Mouse (Mus musculus): ENCODE results near the gene Gm20388. TPM values are rescaled to one million over a fixed set of nuclear protein-coding genes. Genes with fewer than 3 reads are reported as not detected.

Gm20388 gene
- total RNA-seq, 1 experiment from 2014 or later: 3.6 TPM

DNA sequence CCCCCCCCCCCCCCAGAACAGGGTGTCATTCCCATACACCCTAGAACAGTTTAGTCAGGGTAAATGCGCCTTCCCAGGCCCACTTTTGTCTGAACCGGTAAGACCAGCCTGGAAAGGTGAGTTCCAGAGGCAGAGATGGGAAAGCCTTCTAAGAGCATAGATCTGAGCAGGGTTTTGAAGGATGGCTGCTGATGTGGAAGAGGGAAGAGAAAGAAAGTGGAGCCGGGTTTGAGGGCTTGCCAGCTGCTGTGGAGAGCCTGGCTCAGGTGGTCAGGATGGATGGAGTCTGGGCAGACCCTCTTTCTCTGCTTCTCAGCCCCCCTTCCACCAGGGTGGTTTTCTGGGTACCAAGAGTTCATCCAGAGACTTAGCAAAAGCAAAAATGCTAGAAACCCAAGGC, 622.7 kb downstream of the Gm20388 start:
- DNase-seq: no peak

DNA sequence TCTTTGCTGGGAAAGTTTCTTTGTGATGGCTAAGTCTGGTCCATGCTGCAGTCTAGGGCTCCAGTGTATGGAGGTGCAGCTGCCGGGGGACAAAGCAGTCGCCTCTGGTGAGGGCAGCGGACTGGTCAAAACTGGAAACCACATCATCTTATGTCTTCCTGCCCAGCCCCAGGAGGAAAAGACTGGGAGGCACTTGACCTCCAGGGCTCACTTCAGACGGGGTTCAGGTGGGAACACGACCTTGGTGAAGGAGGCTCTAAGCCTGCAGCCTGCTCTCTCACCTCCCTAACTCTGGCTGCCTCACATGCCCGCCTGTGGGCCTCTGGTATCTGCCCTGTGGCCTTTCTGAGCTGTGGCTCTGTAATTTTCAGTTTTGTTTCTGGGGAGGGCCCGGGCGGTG, 623.4 kb downstream of the Gm20388 start:
- DNase-seq: no peak

DNA sequence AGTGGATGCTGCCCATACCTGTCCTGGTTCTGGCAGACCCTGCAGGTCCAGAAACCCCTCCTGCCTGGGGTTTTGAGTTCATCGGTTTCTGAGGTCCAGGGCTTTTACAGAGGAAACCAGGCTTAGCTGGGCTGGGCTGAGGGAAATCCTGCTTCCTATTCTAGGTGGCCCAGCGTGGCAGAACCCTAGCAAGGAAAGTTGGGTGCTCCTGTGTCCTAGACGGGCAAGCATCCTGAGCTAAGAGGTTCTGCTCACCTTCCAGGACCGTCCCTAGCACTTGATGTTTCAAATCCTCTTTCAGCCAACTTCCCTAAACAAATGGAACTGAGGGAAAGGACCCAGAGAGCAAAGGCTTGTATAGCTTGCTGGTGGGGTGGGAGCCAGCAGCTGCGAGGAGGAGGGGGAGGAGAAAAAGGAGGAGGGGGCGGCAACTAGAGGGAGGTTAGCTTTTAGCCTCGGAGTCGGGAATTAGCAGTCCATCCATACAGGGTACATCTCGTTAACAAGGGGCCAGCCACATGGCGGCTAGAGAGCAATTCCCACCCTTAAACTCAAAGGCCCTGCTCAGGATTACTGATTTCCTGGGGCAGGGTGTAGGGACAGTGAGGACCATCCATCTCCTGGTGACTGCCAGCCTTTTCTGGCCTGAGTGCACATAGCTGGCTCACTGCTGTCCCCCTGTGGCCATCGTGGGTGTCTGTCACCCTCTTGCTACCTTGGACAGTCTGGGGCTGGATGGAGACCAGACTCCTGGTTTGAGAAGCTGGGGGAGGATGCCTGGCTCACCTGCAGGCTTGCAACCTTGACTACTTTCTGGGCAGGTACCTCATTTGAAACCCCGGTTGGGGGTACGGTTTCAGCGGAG, 624.1 kb downstream of the Gm20388 start:
- DNase-seq: peak; percentile 85

DNA sequence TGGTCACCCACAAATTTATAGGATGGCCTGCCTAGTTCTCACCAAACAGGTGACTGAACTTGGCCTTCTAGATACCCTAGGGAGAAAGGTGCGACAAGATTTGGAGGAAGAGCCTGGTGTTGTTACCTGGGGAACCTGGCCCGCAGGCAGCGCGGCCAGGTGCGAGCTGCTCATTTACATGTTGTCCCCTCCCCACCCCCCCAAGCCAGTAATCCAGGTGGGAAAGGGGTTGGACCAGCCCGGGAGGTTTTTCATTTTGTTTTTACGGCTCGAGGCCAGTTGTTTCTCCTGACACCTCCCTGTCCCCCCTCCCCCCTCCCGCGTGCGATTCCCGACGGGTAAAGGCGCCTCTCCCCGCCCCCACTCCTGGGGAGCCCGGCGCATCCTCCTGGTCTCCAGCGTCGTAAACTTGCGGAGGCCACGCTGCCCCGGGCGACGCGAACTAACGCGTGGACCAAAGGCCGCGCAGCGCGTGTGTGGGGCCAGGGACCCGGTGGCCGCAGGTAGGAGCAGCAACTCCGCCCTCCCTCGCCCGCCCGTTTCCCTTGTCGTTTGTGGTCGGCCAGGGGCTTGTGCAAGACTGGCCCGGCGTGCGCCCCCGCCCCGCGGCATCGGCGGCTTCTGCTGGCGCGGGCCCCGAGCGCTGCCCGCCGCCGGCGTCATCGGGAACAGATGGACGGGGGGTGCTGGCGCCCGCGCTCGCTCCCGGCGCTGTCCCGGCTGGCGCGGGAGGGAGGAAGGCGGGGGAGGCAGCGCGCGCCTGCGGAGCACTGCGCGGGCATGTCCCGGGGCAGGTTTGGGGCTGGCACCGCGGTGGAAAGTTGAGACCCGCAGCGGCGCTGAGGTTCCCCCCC, 625.0 kb downstream of the Gm20388 start:
- peak; percentile 71 for DNase-seq

DNA sequence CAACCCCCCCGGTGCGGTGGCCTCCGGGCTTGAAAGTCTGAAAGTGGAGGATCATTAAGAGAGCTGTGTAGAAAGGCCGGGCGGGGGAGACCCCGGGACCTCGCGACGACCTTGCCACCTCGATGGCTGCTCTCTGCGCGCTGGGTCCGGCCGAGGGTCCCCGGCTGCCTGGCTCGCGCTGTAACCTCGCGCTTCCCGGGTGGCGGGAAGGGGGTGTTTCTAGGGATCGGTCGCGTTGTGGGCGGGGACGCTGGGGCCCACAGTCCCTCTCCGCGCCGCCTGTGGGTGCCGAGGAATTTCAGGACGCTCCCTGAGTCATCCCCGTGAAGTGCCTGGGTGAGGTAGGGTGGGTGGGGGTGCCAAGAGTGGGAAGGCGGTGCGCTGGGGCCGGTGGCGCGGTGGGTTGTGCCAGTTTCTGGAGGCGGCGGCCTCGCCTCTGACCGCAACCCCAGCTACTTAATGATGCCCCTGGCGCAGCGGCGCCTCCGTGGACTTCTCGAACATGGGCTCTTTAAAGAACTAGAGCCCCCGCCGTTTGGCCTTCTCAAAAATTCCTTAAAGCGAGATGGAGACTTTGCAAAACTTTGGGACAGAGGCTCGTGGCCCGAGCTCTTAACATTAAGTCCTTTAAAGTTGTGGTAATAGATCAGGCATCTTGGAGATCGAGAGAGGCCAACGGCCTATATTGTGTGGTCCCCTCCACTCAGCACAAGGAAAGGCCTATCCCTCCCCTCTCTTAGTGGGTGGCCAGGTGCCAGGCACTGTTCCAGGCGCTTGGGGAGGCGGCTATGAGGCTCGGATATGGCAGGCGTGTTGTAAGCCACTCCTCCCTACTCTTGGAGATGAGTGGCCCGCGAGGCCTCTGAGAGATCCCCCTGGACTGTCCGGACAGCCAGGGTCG, 625.9 kb downstream of the Gm20388 start:
- peak; percentile 43 for DNase-seq

DNA sequence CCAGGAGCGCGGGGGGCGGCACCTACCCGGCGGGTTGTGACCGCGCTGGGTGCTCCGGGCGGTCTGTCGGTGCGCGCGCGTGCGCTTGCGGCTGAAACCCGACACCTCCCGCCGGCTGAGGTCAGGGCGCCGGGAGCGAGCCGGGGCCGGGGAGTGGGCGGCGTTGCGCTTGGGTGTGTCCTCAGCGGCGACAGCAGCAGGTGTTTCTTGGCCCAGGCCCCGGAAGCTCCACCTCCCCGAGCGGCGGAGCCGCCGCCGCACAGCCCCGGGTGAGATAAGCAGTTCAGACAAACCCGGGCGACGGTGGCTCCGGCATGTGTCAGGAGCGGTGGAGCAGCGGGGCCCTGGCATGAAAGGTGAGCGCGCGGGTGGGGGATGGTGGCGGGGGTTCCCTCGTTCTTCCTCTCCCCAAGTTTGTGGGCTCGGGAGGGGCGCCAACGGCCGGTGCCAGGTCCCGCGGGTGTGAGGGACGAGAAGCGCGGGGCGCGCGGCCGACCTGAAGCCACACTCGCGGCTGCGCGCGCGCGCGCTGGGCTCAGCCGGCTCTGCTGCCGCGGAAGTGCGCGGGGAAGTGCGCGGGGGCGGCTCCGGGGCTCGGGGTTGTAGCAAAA, 626.7 kb downstream of the Gm20388 start:
- DNase-seq: peak; percentile 78

DNA sequence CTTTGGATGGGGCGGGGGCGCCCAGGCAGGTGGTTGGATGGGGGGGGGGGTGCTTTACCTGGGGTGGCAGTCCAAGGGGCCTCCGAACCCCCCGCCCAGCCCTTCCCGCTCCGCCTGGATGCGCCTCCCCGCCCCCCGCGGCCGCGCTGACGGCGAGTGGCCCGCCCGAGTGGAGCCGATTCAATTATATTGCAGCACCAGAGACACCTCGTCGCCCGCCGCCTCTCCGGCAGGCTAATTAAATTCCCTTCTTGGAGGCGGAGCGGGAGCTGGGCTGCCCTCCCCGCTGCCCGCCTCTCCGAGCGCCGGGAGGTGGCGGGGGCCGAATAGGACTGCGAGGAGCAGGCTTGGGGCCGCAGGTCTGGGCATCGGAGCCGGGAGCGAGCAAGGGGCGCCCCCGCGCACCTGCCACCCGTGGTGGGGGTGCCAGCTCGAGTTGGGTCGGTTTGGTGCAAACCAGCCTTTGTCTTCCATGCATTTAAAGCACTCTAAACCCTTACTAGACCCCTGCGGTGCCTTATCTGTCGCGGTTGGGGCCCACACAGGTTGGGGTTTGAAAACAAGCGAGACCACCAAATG, 627.3 kb downstream of the Gm20388 start:
- peak; percentile 62 for DNase-seq

DNA sequence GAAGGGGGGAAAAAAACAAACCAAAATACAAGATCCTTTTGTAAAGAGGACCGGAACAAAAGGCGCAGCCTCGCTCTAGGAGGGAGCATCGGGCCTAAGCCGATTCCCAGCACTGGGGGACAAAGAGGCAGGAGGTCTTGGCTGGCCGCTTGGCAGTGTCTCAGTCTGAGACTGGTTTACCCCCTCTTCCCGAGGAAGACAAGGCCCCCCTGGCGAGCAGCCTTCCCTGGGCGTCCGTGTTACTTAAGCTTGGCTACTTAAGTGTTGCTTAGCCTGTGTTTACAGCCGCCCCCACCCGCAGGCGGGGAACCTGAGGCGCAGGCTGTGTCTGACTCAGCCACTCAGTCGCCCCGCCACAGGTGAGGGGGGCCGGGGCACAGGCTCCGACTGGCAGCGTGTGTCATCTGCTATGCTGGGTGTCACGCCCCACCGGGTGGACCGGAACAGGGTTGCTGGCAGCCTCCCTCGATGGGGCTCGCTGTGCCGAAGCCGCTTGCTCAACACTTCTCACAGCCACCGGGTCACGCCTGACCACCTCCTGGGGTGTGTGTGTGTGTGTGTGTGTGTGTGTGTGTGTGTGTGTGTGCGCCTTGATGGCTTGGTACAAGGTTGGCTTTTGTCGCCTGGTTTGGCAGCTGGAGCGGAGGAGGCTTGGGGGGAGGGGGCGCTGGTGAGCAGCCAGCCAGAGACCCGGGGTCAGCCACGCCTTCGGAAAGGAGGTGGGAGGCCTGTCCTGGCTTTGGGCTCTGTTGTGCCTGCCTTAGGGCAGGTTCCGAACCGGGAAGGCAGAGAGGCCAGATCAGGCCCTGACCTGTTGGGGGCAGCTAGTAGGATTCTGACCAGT, 628.0 kb downstream of the Gm20388 start:
- peak; percentile 62 for DNase-seq

DNA sequence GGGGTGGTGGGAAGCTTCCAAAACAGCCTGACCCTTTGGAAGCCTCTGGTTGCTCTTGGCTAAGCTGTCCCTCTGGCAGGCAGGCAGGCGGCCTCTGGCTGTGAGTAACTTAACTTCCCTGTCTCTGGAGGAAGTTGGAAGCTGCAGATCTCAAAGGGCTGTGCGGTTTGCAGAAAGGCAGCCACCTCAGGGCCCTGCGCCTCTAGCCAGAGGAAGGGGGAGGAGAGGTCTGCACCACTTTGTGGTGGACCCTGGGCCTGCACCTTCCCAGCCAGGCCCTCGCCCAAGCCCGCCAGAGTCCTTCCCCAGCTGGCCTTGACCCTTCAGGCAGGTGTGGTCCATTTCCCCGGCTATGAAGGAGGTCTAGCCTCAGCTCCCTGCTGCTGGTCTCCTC, 628.7 kb downstream of the Gm20388 start:
- no peak for DNase-seq

DNA sequence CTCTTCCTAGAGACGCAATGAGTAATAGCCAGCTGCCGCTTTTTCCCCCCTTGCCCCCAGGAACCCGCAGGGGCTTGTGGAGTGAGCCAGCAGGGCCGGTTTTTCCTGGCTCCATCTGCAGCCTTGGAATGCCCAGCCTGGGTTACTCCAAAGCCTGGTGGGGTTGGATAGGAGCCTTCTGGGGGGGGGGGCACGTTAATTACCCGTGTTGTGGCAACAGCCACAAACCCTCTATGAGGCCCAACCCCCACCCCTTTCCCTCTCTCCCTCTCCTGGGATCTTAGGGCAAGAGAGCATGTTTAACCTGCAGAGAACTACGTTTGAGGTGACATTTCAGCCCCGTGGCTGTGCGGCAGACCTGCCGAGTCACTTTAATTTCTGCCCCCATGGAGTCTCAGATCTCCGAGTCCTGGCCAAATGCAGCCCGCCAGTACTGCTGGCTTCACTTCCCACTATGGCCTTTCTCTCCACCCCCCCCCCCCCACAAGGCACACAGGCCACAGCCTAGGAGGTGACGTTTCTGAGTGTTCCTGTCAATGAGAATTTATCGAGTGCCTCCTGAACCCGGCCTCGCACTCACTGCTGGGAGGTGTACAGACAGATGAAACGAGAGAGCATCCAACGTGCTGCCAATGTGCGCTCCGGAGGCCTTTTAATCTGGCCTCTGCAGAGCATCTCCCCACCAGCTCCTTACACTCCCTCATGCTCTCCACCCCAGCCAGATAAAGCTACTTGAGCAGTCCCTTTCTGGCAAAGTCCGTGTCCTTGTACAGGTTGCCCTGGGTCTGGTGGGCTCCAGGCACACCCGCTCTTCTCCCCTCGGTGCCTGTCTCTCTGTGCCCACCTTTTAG, 629.4 kb downstream of the Gm20388 start:
- no peak for DNase-seq

DNA sequence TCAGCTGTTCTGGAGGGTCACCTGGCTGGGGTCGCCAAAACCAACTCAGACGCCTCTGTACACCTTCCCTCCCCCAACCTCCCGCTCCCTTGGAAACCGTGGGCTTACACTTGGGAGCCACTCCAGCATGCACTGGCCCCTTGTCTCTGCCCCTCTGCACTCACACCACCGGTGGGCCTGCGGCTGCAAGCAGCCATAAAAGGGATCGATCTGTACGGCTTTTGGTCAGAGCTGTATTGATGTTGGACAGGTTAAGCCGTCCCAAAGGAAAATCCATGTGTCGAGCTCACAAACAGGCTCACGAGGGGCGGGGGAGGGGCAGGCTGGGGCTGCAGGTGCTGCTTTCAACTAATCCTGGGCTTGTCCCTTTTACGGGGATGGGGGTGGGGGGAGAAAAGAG, 632.4 kb downstream of the Gm20388 start:
- DNase-seq: no peak

DNA sequence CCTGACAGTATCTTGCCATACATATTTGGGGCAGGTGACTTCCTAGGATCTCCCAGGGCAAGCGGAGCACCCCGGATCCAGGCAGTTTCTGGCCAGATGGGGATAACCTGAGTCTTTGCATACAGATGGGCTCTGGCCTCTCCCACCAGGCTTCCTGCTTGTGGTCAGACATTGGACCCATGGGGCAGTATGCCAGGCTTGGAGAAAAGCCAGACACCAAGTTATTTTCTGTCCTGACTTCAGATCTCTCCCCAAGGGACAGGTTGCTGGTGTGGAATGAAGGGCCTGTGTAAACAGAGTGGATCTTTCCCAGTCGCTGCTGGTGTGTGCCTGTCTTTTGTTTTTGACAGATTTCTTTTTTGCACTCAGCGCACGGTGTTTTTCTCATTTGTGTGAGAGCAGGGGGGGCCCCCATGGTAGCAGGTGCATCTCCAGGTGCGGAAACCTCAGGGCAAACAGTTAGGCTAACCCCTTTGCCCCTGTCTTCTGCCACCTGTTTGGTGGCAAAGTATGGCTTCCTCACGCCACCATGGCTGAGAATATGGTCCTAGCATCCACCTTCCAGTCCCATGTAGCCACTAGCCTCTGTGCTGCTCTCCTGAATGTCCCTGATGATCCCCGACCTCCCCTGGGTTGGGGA, 632.9 kb downstream of the Gm20388 start:
- DNase-seq: peak; percentile 64

DNA sequence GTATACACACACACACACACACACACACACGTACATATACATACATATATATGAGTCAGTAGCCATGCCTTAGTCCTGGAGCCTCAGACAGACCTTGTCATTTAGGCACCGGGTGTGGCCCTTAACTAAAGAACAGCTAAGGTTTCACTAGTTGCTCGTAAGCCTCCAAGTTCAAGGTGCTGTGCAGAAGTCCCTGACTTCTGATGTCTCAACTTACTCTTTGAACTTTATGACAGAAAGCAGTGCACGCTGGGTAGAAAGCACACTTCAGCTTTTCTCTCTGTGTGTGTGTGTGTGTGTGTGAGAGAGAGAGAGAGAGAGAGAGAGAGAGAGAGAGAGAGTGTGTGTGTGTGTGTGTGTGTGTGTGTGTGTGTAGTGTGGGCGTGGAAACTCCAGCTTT, 633.5 kb downstream of the Gm20388 start:
- DNase-seq: no peak

DNA sequence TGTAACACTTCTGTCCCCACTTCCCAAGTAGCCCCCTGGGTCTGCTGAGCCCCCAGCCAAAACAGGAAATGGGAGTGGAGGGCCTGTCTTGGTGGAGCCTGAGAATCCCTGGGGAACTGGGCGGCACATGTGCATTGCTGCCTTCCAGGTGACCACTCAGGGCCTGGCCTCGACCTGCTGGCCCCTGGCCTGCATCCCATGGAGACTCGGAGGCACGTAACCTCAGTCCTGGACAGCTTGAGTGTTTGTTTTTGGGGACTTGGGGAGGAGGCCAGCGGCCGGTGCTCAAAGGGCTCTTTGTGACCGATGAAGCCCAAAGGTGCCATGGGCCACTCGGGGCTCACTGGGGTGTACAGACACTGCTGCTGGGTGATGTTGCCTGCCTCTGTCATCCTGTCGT, 636.9 kb downstream of the Gm20388 start:
- DNase-seq: no peak

DNA sequence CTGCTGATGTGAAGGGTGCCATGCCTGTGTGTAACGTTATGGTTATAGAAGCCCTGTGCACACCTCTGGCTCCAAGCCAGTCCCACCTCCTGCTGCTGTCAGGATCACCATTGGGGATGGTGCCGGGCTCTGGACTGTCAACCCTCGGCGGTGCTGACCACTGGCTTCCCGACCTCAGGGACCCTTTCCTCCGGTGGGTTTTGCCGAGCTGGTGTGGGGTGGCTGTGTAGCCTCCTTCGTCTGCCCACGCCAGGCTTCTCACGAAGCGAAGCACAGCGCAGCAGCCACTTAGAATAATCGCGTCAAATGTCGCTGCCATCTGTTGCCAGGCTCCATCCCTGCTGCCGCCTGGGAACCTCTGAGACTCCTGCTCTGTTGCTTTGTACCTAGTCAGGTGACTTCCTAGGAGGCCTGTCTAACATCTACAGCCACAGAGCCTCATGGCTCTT, 637.7 kb downstream of the Gm20388 start:
- DNase-seq: no peak

DNA sequence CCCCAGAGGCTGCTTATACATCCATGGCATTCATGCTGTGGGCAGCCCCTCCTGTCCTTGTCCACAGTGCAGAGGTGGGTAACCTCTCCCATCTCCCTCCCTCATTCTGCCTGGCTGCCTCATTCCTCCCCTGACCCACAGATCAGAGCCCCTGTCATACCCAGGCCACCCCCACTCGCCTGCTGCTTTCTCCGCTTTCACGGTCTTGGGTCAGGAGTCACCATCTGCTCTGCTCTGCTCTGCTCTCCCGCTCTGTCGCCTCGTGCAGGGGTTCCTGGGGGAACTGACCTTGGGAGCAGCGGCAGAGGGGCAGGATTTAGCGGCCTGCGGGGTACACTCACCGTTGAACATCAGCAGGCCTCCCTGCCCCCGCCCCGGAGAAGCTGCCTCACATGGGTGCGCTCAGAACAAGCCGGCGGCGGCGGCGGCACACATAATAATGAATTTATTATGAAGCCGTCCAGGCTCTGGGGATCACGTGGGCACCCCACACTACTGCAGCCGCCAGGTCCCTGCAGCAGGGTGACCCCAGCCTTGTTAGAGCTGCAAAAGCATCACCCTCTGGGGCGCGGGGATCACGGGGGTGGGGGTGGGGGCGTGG, 638.8 kb downstream of the Gm20388 start:
- DNase-seq: no peak

DNA sequence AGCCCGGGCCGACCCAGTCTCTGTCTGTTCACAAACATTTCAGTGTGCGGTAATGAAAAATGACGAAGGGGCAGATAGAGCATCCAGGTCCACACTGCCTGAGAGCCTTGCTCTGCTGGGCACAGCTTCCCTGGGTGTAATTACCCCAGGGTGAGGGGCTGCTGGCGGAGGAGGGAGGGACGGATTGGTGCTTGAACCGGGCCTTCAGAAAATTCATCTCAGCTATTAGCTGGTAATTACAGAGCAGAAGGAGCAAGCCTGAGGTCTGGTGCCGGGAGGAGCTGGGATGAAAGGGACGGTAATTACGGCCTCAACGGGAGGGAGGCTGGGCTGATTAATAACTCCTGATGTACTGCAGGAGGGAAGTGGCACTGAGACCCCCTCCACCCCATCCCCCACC, 639.3 kb downstream of the Gm20388 start:
- no peak for DNase-seq

DNA sequence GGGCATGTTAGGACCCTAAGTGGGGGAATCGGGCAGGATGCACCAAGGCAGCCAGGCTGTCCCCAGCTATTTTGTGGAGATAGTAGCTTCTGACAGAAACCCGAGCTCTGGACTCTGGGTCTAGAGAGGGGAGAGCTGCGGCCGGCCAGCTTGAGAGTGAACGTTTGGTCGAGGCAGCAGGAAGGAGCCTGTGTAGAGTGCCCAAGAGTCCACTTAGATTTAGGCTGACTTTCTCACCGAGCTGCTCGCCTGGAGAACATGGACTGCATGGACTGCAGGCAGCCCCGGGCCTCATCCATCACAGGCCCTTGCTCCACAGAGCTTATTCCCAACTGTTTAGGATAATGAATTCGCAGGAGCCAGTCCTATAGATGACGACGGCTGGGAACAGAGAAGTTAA, 639.8 kb downstream of the Gm20388 start:
- no peak for DNase-seq
